In genomic region chr3:12214821-12215220, GRCm38 (mm10) we compare ENCODE assay signal across 18 mouse cellular contexts.
A peak's percentile ranks its signal among the peaks of the same experiment; 100 is the strongest.
DNase-seq lines count a peak whose midpoint lies in the region; ATAC-seq and TF ChIP-seq lines count a peak whose summit lies in the region.
"Had no signal": no experiment of that assay in that cellular context is flagged by ENCODE, and none has a peak within 500 bp of the region (broad histone marks: within the 10 kb centered on the region; RNA-seq: fewer than 3 reads in every experiment).

No protein-coding gene starts in this region.

- no peaks in the 10 kb centered on the region for H3K9me3 ChIP-seq in forebrain, embryonic 14.5 days (replicated peaks; ENCODE audit: control insufficient read depth, low read length)
- no peaks in the 10 kb centered on the region for H3K9me3 ChIP-seq in forebrain, embryonic 11.5 days (ENCODE audit: control insufficient read depth, low read length)
- H3K9me3 ChIP-seq: embryonic facial prominence, embryonic 15.5 days; heart, embryonic 10.5 days; hindbrain, embryonic 13.5 days had no signal

- H3K27ac ChIP-seq in forebrain, embryonic 14.5 days (ENCODE audit: low read depth, low read length), result no peak overlapping the region
- no peak overlapping the region for H3K27ac ChIP-seq in forebrain, embryonic 11.5 days (ENCODE audit: low read depth, low read length)
- H3K27ac ChIP-seq in layer of hippocampus, adult 2 months, result peak overlapping the region; percentile 36; the same call in 1 of the 2 replicates
- H3K27ac ChIP-seq: embryonic facial prominence, embryonic 15.5 days; heart, embryonic 10.5 days; hindbrain, embryonic 13.5 days; hindbrain, postnatal 0 days had no signal

- no peak overlapping the region for H3K4me3 ChIP-seq in forebrain, embryonic 14.5 days (ENCODE audit: low read depth, low read length)
- no peak overlapping the region for H3K4me3 ChIP-seq in forebrain, embryonic 11.5 days (ENCODE audit: low read depth, low read length)
- no peak overlapping the region for H3K4me3 ChIP-seq in layer of hippocampus, adult 2 months
- H3K4me3 ChIP-seq: embryonic facial prominence, embryonic 15.5 days; erythroblast, embryonic 14.5 days; heart, embryonic 10.5 days; hindbrain, embryonic 13.5 days had no signal

- no peak overlapping the region for H3K4me2 ChIP-seq in forebrain, embryonic 14.5 days (ENCODE audit: low read length)
- no peak overlapping the region for H3K4me2 ChIP-seq in forebrain, embryonic 11.5 days (ENCODE audit: low read depth, low read length, severe bottlenecking)
- H3K4me2 ChIP-seq: embryonic facial prominence, embryonic 15.5 days; hindbrain, embryonic 13.5 days had no signal

- no peak for TF ChIP-seq POLR2A in brain, embryonic 14.5 days (IDR thresholded peaks at IDR 0.05; ENCODE audit: borderline replicate concordance, extremely low read depth, insufficient read depth, insufficient read length, poor library complexity, severe bottlenecking)

- H3K4me1 ChIP-seq in forebrain, embryonic 14.5 days (ENCODE audit: control insufficient read depth, insufficient read depth, low read length), result no peaks in the 10 kb centered on the region
- H3K4me1 ChIP-seq in forebrain, embryonic 11.5 days (replicated peaks; ENCODE audit: control insufficient read depth, insufficient read depth, low read length), result no peaks in the 10 kb centered on the region
- H3K4me1 ChIP-seq: embryonic facial prominence, embryonic 15.5 days; heart, embryonic 10.5 days; hindbrain, embryonic 13.5 days had no signal

- WGBS in forebrain, embryonic 14.5 days, result 77% methylated on average over 3 of the region's 3 CpGs
- 94% methylated on average over 3 of the region's 3 CpGs for WGBS in forebrain, embryonic 11.5 days

- H3K27me3 ChIP-seq in forebrain, embryonic 14.5 days (replicated peaks; ENCODE audit: control insufficient read depth, insufficient read depth, low read length), result no peaks in the 10 kb centered on the region
- no peaks in the 10 kb centered on the region for H3K27me3 ChIP-seq in forebrain, embryonic 11.5 days (ENCODE audit: control insufficient read depth, insufficient read depth, low read length)
- H3K27me3 ChIP-seq: embryonic facial prominence, embryonic 15.5 days; hindbrain, embryonic 13.5 days had no signal

- TF ChIP-seq CTCF in layer of hippocampus, adult 2 months (conservative IDR thresholded peaks at IDR 0.05), result no peak
- no peak for TF ChIP-seq CTCF in brain, embryonic 14.5 days (IDR thresholded peaks at IDR 0.05; ENCODE audit: borderline replicate concordance, extremely low read depth, insufficient read depth, insufficient read length)

- ATAC-seq in forebrain, embryonic 14.5 days, result peak; percentile 55; the same call in 1 of the 2 replicates
- no peak for ATAC-seq in forebrain, embryonic 11.5 days (replicated peaks; ENCODE audit: low FRiP score)
- ATAC-seq: hindbrain, postnatal 0 days had no signal

- H3K9ac ChIP-seq in forebrain, embryonic 14.5 days (ENCODE audit: low read length), result no peak overlapping the region
- no peak overlapping the region for H3K9ac ChIP-seq in forebrain, embryonic 11.5 days (ENCODE audit: low read length)
- H3K9ac ChIP-seq: embryonic facial prominence, embryonic 15.5 days; hindbrain, embryonic 13.5 days had no signal

- H3K36me3 ChIP-seq in forebrain, embryonic 14.5 days (ENCODE audit: control insufficient read depth, insufficient read depth, low read length), result no peaks in the 10 kb centered on the region
- H3K36me3 ChIP-seq in forebrain, embryonic 11.5 days (ENCODE audit: control insufficient read depth, insufficient read depth, low read length), result no peaks in the 10 kb centered on the region
- H3K36me3 ChIP-seq: embryonic facial prominence, embryonic 15.5 days; heart, embryonic 10.5 days; hindbrain, embryonic 13.5 days had no signal

- DNase-seq in forebrain, embryonic 14.5 days (ENCODE audit: low spot score), result peak; percentile 53
- DNase-seq in forebrain, embryonic 11.5 days (ENCODE audit: low spot score), result no peak
- peak; percentile 35 to 39 for DNase-seq in layer of hippocampus, adult 2 months (ENCODE audit: low spot score in 2 of 2)
- no peak for DNase-seq in layer of hippocampus, postnatal 10 days (ENCODE audit: low spot score in 2 of 2)
- peak; percentile 57 for DNase-seq in brain, embryonic 14.5 days (ENCODE audit: low read depth)
- no peak for DNase-seq in kidney, adult 9 months
- DNase-seq in cerebellum, postnatal 14 days, result no peak
- DNase-seq: adrenal gland, postnatal 10 days; cerebellum, adult 2 months; cerebellum, postnatal 10 days; embryo, embryonic 11 days; heart, adult 18-20 months; heart, postnatal 10 days had no signal

Comparison
In these comparisons a context has a peak if more than half of its experiments do, and no peak if none do; other contexts are left out.
1. DNase-seq: peak in forebrain, embryonic 14.5 days (single experiment), layer of hippocampus, adult 2 months (2 of 2) and brain, embryonic 14.5 days (single experiment); none in forebrain, embryonic 11.5 days (single experiment), layer of hippocampus, postnatal 10 days (0 of 2), kidney, adult 9 months (single experiment) and cerebellum, postnatal 14 days (0 of 2).